Mouse (Mus musculus) E14TG2a.4 (cell line): ENCODE data around the gene Tst.

Experiments
- H3K27me3 ChIP-seq: 2 replicates; pipeline ENCODE4 v1.6.1; 2014; ENCODE audit warnings: low read length, control low read depth; ENCODE audit not compliant: insufficient read depth
- H3K36me3 ChIP-seq: 2 replicates; pipeline ENCODE4 v1.6.1; 2014; ENCODE audit warnings: low read length, control low read depth; ENCODE audit not compliant: insufficient read depth
- H3K4me1 ChIP-seq: replicated peaks from 2 replicates; pipeline ENCODE4 v1.6.1; 2014; ENCODE audit warnings: low read depth, low read length, control low read depth
- H3K4me3 ChIP-seq: replicated peaks from 2 replicates; pipeline ENCODE4 v1.5.1; 2014; ENCODE audit warnings: mild to moderate bottlenecking, low read length
- H3K9me3 ChIP-seq: 2 replicates; pipeline ENCODE4 v1.6.1; 2014; ENCODE audit warnings: low read length, control low read depth
- CTCF ChIP-seq: conservative IDR thresholded peaks from 2 replicates; pipeline ENCODE4 v1.5.1; 2014; ENCODE audit warnings: low read length
- NANOG ChIP-seq: IDR thresholded peaks from 2 replicates; pipeline ENCODE4 v1.6.1; 2014; ENCODE audit warnings: borderline replicate concordance, low read length, mixed read lengths
- POU5F1 ChIP-seq: IDR thresholded peaks from 2 replicates; pipeline ENCODE4 v1.6.1; 2014; ENCODE audit warnings: low read length, borderline replicate concordance

Gene Tst

DNA sequence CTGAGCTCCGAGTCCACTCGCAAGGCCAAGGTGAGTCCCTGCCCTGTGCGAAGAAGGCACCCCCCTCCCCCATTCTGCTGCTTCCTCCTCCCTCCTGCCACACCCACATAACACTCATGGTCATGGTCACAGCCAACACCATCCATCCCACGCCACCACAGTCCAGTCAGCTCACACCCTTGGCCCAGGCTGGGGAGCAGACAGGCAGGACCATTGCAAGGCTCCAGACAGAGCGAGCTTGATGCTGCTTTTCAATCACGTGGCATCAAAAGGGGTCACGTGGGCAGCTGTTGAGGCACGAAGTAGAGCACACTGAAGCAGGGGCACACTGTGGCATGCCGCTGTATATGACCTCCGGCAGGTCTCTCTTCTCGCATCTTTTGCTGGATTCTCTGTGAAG lies 30.0 kb upstream of the Tst start:
- H3K36me3 ChIP-seq, result peaks cover 52% of the 10 kb centered on the region
- peaks cover 88% of the 10 kb centered on the region for H3K4me1 ChIP-seq
- H3K4me3 ChIP-seq, result peak overlapping the region; percentile 72; the same call in 1 of the 2 replicates
- no peaks in the 10 kb centered on the region for H3K9me3 ChIP-seq
- H3K27me3 ChIP-seq, result peaks cover 10% of the 10 kb centered on the region; the same call in 1 of the 2 replicates
- TF ChIP-seq POU5F1, result no peak
- no peak for TF ChIP-seq NANOG
- no peak for TF ChIP-seq CTCF

DNA sequence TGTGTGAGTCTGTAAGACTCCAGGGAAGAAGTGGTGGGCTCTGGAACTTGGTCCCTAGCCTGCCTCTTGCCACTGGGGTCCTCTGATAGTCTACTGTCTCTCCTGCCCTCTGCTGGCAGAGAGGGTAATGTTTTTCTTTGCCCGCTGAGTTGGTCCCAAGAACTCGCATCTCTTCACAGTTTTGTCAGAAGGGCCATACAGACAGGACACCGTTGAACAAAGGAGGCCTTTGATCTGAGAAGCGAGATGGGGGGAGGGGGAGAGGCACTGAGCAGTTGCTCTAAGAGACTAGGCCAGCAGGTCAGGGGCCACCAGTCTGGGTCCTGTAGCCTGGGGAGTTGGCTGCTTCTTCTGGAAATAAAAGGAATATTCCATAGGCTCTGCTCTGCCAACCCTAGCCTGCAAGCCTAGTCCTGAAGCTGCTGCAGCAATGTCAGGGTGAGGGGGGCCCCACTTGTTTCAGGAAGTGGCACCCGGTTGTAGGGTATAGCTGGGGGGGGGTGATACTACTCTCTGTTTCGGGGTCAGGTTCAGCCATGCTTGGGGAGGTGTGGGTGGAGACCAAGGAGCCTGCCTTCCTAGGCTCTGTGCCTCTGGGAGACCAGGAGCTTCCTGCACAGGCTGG lies 29.3 kb upstream of the Tst start:
- Histone ChIP-seq H3K36me3 (peaks cover 55% of the 10 kb centered on the region), H3K27me3 (peaks cover 10% of the 10 kb centered on the region; the same call in 1 of the 2 replicates), H3K4me1 (peaks cover 94% of the 10 kb centered on the region), H3K4me3 (no peak overlapping the region; the same call in 1 of the 2 replicates), H3K9me3 (no peaks in the 10 kb centered on the region)
- TF ChIP-seq CTCF (peak; percentile 45), POU5F1 (no peak), NANOG (no peak)

DNA sequence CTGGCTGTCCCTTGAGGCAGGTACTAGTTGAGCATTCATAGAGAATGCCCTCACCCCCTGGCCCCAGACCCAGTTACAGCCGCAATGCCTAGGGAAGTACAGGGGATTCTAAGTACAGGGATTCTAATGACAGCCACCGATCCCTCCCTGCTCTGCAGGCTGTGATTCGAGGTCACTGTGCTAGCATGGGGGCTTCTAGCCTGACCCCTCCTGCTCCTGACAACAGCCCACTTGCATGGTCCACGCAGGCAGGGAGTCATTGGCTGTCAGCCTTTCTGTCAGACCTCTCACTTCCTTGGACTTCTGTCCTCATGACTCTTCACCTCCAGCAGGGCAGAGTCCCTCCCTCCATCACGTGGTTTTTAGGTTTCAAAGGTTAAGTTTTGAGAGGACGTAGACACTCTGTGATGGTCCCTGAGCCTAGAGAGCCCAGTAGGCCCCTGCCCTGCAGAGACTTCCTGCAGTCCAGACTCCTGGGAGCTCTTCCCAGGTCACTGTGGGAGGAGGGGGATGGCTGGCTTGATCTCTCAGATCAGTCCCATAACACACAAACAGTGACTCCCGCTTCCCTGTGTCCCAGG lies 25.9 kb upstream of the Tst start:
- H3K4me1 ChIP-seq, result peaks cover 85% of the 10 kb centered on the region
- H3K27me3 ChIP-seq, result peaks cover 17% of the 10 kb centered on the region
- H3K36me3 ChIP-seq, result peaks cover 56% of the 10 kb centered on the region
- TF ChIP-seq POU5F1, result no peak
- no peak for TF ChIP-seq NANOG
- TF ChIP-seq CTCF, result no peak
- H3K4me3 ChIP-seq, result no peak overlapping the region
- H3K9me3 ChIP-seq, result no peaks in the 10 kb centered on the region

DNA sequence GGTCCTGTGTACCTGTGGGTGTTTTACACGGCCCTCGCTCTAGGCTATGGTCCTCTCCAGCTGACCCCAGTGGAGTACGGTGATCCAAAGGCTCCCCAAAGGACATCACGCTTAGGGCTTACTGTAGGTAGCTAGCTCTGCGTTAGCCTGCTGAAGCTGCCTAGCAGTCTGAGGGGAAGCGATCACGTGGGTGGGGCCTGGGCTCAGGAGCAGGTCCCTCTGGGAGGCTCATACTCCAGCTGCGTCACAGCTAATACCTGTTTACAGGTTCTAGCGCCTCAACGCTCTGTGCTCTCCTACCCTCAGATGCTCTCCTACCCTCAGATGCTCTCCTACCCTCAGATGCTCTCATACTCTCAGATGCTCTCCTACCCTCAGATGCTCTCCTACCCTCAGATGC lies 25.2 kb upstream of the Tst start:
- peaks cover 52% of the 10 kb centered on the region for H3K36me3 ChIP-seq
- H3K27me3 ChIP-seq, result peaks cover 15% of the 10 kb centered on the region
- H3K4me1 ChIP-seq, result peaks cover 77% of the 10 kb centered on the region
- H3K9me3 ChIP-seq, result no peaks in the 10 kb centered on the region
- no peak overlapping the region for H3K4me3 ChIP-seq
- TF ChIP-seq POU5F1, result no peak
- TF ChIP-seq CTCF, result no peak
- TF ChIP-seq NANOG, result no peak

DNA sequence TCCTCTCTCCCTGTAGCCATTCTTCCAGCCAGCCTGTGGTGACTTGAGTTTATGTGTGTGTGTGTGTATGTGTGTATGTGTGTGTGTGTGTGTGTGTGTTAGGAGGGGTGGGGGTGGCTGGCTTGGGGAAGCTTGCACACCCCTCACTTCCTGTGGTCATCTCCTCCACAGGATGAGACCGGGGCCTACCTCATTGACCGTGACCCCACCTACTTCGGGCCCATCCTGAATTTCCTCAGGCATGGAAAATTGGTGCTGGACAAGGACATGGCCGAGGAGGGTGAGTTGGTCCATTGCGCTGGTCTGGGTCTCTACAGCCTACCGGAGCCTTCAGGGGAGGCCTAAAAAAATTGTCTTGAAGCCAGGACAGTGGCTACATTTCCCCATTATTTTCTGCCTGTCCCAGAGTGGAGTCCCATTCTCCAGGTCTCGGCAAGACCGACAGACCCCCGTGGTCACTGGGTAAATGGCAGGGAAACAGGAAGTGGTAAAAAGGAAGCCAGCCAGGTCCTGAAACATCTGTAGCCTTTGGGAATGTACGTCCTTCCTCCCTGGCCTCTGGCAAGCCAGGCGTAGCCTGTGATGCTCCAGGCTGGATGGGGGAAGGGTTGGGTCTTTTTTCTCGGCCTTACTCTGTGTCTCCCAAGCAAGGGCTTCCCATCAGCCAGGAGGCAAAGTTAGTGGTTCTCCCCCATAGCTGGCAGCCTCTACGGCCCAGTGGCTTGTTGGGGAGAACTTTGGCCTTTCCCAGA lies 24.3 kb upstream of the Tst start:
- H3K4me1 ChIP-seq, result peaks cover 76% of the 10 kb centered on the region
- TF ChIP-seq CTCF, result no peak
- H3K36me3 ChIP-seq, result peaks cover 44% of the 10 kb centered on the region
- no peak overlapping the region for H3K4me3 ChIP-seq
- H3K27me3 ChIP-seq, result peaks cover 10% of the 10 kb centered on the region; the same call in 1 of the 2 replicates
- no peaks in the 10 kb centered on the region for H3K9me3 ChIP-seq

DNA sequence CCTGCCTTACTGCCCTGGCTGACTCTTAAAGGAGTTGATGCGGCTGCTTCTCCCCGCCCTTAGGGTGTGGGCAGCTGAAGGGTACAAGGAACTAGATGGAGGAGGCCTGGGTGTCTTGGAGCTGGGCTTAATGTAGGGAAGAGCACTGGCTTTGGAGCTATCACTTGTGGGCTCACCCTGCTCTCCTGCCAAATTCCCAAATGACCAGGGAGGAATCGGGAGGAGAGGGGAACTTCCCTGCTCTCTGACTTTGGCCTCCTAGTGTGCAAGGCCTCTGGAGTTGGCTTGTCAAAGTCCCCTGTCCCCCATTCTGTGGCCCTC lies 23.4 kb upstream of the Tst start:
- Histone ChIP-seq H3K27me3 (peaks cover 10% of the 10 kb centered on the region; the same call in 1 of the 2 replicates), H3K9me3 (no peaks in the 10 kb centered on the region), H3K4me1 (peaks cover 76% of the 10 kb centered on the region), H3K36me3 (peaks cover 39% of the 10 kb centered on the region), H3K4me3 (peak overlapping the region; percentile 88)
- TF ChIP-seq POU5F1 (no peak), CTCF (no peak), NANOG (no peak)

DNA sequence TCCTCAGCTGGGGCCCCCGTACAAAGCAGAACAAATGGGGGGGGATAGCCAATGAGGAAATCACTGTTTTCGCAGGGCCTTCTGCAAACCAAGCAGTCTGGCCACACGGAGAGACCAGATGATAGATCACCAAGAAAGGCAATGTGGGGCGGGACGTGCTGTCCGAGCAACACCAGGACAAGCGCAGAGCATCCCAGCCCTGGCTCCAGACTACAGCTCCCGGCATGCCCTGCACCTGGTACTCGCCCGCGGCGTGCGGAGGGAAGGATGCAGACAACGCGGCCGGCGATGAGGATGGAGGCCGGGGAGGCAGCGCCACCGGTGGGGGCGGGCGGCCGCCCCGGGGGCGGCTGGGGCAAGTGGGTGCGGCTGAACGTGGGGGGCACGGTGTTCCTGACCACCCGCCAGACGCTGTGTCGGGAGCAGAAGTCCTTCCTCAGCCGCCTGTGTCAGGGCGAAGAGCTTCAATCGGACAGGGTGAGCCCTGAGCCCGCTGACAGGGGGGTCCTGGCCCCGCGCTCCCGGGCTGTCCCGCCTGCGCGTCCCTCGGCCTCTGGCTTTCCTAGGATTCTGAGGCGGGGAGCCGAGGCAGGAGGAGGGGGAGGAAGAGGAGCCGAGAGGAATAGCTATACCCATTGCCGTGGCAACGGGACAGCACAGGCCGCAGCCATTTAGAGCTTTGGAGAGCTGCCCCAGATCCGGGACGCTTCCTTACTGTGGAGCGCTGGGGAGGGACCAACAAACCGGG lies 22.9 kb upstream of the Tst start, which contains the start of gene Kctd17:
TSS of gene Kctd17 (plus strand) at position 174 of the 748 bp plus-strand sequence.
- TF ChIP-seq POU5F1, result no peak
- TF ChIP-seq CTCF, result no peak
- no peak for TF ChIP-seq NANOG
- Histone ChIP-seq H3K4me3 (peak within 1 kb of the TSS; percentile 88), H3K36me3 (peaks cover 34% of the 10 kb centered on the region), H3K27me3 (peaks cover 10% of the 10 kb centered on the region; the same call in 1 of the 2 replicates), H3K9me3 (no peaks in the 10 kb centered on the region), H3K4me1 (peaks cover 76% of the 10 kb centered on the region)

DNA sequence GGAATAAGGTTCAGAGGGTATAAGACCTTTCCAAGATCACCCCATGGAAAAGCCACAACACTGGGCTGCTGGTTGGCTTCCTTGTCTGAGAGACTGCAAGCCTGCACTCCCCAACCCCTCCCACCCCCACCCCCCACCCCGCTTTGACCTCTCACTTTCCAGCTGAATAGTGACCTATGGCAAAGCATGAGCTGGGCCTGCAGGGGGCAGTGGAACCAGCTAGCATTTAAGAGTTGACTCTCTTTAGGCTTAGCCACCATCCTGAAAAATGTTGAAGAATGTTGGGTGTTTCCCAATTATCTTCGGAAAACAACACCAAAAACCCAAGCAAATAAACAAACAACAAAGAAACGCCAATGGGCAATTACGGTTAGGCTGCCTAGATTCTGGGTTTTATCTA lies 19.5 kb upstream of the Tst start:
- H3K36me3 ChIP-seq, result peaks cover 3% of the 10 kb centered on the region
- peaks cover 19% of the 10 kb centered on the region for H3K27me3 ChIP-seq
- H3K9me3 ChIP-seq, result no peaks in the 10 kb centered on the region
- peaks cover 54% of the 10 kb centered on the region for H3K4me1 ChIP-seq
- TF ChIP-seq CTCF (no peak), NANOG (no peak), POU5F1 (no peak)
- H3K4me3 ChIP-seq, result peak overlapping the region; percentile 7; the same call in 1 of the 2 replicates
